Mouse (Mus musculus): ENCODE data around the gene Acbd4. TPM values are rescaled to one million over a fixed set of nuclear protein-coding genes. Genes with fewer than 3 reads are reported as not detected.

The Acbd4 gene
- 30.9 and 34.6 TPM in 2 replicates for polyA plus RNA-seq (2015; fragmentation: Nextera tagmentation; extraction: Ambion mirVana)

DNA sequence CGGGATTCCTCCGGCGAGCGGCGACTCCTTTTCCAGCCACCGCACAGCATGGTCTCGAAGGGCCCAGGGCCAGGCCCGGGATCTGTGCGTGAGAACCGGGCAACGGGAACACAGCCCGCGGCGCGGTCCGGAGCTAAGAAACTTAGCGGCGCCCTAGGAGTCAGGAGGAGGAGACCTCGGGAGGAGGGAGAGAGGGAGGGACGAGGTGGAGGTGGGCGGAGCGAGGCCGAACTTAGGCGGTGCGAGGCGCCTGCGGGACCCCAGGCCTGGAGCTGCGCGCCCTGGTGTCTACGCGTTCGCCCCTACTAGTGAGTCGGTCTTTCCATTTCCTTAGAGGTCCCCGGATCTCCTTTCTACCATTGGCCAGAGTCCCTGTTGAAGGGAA lies at the start of gene Acbd4, which contains the start of gene Plcd3:
Gene Acbd4 (plus strand): TSS at position 202 of the 385 bp plus-strand sequence.
Gene Plcd3 (minus strand): TSS at position 178 of the 385 bp plus-strand sequence.

DNA sequence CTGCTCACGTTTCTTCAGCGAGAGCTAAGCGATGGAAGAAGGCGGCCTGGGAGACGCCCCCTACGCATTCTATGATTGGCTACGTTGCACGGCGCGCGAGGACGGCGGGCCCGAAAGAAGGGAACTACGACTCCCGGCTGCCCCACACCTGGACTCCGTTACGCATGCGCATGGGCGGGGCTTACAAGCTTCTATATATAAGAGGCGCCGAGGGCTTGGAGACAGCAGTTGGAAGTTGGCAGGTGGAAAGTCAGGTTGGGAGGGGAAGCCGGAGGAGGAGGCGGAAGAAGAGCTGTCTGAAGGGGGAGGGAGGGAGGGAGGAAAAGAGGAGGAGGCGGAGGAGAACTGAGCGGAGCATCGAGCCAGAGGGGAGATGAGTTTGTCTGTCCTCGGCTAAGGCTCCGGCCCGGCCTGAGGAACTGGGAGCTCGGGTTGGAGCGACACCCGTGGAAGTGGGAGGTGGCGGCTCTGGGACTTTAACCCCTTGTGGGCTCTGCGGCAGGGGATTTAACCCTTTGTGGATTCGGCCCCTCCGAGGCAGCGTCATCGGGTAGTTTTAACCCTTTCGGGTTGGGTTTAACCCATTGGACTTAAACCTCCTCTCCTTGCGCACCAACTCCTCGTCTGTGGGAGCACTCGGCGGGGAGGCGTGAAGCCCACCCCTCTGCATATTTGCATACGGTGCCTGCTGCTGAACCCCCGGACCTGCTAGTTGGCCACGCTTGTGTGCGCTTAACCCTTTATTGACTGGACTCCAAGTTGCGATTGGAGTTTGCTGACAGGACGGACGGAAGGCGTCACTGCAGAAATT lies 14.7 kb downstream of the Acbd4 start, which contains the start of gene Hexim1:
Gene Hexim1 (plus strand): TSS at position 224 of the 811 bp plus-strand sequence.

DNA sequence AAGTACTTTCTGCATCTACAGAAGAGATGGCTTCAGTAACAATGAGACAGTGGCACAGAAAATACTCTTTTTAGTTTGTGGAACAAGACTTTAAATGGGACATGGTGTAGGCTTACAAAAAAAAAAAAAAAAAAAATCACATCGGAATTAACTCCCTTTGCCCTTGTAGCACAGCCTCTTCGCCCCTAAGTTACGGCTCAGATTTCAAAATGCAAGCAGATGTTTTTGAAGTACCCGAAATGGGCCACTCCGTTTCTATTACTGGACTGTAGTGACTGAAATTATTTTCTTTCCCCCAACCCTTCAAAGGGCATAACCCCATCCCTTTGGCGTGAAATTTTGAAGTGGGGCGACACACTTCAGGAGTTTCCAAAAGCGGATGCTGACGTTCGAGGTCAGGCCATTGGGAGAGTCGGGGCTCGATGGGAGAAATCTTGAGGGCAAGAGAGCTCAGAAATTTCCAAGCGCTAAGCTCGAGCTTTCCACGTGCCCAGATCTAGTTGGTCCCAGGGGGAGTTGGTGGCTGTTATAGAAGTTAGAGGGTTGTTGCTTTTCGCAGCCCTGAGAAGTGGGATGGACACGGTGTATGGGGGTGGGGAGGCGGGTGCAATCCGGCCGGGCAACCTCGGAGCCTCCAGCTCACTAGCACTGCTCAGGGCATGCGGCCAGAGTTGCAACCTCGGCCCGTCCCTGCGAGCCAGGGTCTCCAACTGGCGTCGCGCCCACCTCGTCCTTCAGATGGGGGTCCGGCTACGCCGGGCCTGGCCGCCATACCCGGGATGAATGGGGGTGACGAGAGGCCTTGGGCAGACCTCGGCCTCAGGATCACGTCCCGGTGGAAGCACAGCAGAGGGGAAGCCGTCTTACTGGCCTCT lies 30.5 kb downstream of the Acbd4 start, which contains the start of gene Hexim2:
Gene Hexim2 (plus strand): TSS at position 729 of the 875 bp plus-strand sequence.

Other genes with a start within 250 kb of the Acbd4 start
- gene Eftud2, start 220.7 kb upstream of the Acbd4 start, polyA plus RNA-seq (2015; fragmentation: Nextera tagmentation; extraction: Ambion mirVana): 110 and 121 TPM in 2 replicates
- 0.69 and 0.77 TPM in 2 replicates for gene Ccdc103, start 220.5 kb upstream of the Acbd4 start, polyA plus RNA-seq (2015; fragmentation: Nextera tagmentation; extraction: Ambion mirVana)
- gene Fam187a, start 216.5 kb upstream of the Acbd4 start, polyA plus RNA-seq (2015; fragmentation: Nextera tagmentation; extraction: Ambion mirVana): not detected in 2 replicates
- gene Gfap, start 200.8 kb upstream of the Acbd4 start, polyA plus RNA-seq (2015; fragmentation: Nextera tagmentation; extraction: Ambion mirVana): 8.5 and 9.8 TPM in 2 replicates
- 7.1 and 9.6 TPM in 2 replicates for gene Kif18b, start 176.6 kb upstream of the Acbd4 start, polyA plus RNA-seq (2015; fragmentation: Nextera tagmentation; extraction: Ambion mirVana)
- 0.08 and 0.28 TPM in 2 replicates for gene C1ql1, start 155.0 kb upstream of the Acbd4 start, polyA plus RNA-seq (2015; fragmentation: Nextera tagmentation; extraction: Ambion mirVana)
- 53.0 and 56.6 TPM in 2 replicates for gene Nmt1, start 73.5 kb upstream of the Acbd4 start, polyA plus RNA-seq (2015; fragmentation: Nextera tagmentation; extraction: Ambion mirVana)
- 20.9 and 27.5 TPM in 2 replicates for gene Dcakd, start 73.3 kb upstream of the Acbd4 start, polyA plus RNA-seq (2015; fragmentation: Nextera tagmentation; extraction: Ambion mirVana)
- 0.82 and 1.1 TPM in 2 replicates for gene Plcd3, start within 50 bp of the Acbd4 start, polyA plus RNA-seq (2015; fragmentation: Nextera tagmentation; extraction: Ambion mirVana)
- gene Hexim1, start 14.5 kb downstream of the Acbd4 start, polyA plus RNA-seq (2015; fragmentation: Nextera tagmentation; extraction: Ambion mirVana): 3.3 and 4.2 TPM in 2 replicates
- 8.2 and 8.6 TPM in 2 replicates for gene Hexim2, start 30.7 kb downstream of the Acbd4 start, polyA plus RNA-seq (2015; fragmentation: Nextera tagmentation; extraction: Ambion mirVana)
- gene Fmnl1, start 69.4 kb downstream of the Acbd4 start, polyA plus RNA-seq (2015; fragmentation: Nextera tagmentation; extraction: Ambion mirVana): 11.2 and 16.8 TPM in 2 replicates
- gene 1700023F06Rik, start 106.9 kb downstream of the Acbd4 start, polyA plus RNA-seq (2015; fragmentation: Nextera tagmentation; extraction: Ambion mirVana): 0.25 and 0.52 TPM in 2 replicates
- gene Spata32, start 116.8 kb downstream of the Acbd4 start, polyA plus RNA-seq (2015; fragmentation: Nextera tagmentation; extraction: Ambion mirVana): not detected in 2 replicates
- gene Map3k14, start 165.8 kb downstream of the Acbd4 start, polyA plus RNA-seq (2015; fragmentation: Nextera tagmentation; extraction: Ambion mirVana): 2.5 TPM in 2 replicates

Measured in spleen, postnatal 0 days (tissue).